Mouse (Mus musculus): Measurements from ENCODE around the gene Pdcd11.

DNA sequence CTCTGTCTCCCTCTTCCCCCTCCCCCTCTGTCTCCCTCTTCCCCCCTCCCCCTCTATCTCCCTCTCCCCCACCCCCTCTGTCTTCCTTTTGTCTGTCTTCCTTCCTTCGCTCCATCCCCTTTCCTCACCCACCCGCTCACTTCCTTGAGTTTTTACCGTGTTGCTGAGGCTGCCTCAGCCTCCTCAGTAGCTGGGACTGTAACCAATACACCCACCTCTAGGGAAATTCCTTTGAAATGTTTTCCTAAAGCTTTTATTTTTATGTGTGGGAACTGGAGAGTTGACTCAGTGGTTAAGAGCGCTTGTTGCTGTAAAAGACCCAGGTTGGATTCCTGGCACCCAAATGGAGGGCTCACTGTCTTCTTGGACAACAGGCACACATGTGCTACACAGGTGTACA, 71.1 kb downstream of the Pdcd11 start:
- TF ChIP-seq CTCF (IDR thresholded peaks at IDR 0.05; ENCODE audit: low read depth) (no peak), EP300 (IDR thresholded peaks at IDR 0.05; ENCODE audit: low read depth) (no peak)

Data from heart, postnatal 0 days (tissue).